Mouse (Mus musculus): ENCODE results near the gene Naa80.

DNA sequence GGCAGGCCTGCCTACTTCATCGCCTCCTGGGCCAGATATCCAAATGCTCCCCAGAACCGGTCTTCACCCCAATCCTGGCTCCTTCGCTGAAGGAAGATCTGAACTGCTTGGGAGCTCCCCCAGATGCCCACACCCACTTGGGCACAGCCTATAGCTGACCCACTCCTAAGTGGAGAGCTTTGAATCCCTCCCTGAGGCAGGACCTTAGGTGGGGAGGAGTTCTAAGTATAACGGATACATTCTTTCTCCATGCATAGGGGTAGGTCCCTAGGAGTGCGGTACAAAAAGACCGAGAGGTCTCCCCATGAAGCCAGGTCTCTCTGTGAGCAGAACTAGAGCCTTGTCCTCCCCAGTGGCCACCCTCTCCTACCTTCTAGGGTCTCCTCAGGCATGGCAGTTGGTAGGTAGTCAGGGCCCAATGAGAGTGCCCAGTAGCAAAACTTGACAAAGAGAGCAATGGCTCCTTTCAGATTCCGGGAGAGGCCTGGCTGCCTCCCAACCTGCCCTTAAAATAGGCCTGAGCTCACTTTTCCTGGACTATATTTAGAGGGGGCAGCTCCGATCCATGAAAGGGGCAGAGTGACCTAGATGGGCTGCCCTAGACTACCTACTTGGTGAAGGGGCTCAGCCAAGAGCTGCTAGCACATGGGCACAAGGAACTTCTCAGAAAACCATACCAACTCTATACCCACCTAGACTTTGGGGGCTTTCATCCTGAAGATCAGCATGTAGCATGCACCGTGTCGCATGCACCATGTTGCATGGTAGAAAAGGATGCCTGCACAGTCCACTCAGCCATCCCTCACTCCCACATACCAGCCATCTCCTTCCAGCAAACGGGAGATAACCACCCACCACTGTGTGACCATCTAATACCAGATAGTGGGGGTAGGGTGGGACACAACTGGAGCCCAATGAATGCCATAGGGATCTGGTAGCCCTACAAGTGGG is 18.2 kb downstream of the Naa80 start:
- TF ChIP-seq POLR2A (IDR thresholded peaks at IDR 0.05; ENCODE audit: low read depth, low read length) (no peak), CTCF (conservative IDR thresholded peaks at IDR 0.05; ENCODE audit: insufficient read depth, insufficient read length, low read depth, low read length) (no peak)
